Mouse (Mus musculus): ENCODE results near the gene Togaram2. TPM values are rescaled to one million over a fixed set of nuclear protein-coding genes. Genes with fewer than 3 reads are reported as not detected.
A peak's percentile ranks its signal among the peaks of the same experiment; 100 is the strongest.

The Togaram2 gene
- total and polyA plus RNA-seq, 2 experiments from 2014 or later: 1.2 to 4.5 TPM

DNA sequence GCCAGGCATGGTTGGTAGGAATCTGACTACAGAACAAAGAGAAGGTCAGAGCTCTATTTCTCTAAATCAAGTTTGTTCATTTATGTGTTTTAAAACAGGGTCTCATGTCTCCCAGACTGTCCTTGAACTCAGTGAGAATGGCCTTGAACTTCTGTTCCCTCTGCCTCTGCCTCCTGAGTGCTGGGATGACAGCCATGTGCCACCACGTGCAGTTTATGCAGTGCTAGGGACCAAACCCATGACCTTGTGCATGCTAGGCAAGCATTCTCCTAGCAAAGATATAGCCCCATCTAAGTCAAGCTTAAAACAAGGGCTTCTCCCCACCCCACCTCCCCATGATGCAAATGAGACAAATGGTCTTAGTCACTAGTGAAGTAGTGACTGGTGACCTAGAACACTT lies 32.1 kb downstream of the Togaram2 start:
- Histone ChIP-seq H3K27ac (ENCODE audit: low read depth, low read length) (no peak overlapping the region), H3K27me3 (ENCODE audit: insufficient read depth, low read length) (no peaks in the 10 kb centered on the region), H3K4me1 (ENCODE audit: insufficient read depth, low read length) (no peaks in the 10 kb centered on the region), H3K9ac (replicated peaks; ENCODE audit: low read length, poor library complexity, severe bottlenecking) (no peak overlapping the region), H3K4me2 (ENCODE audit: low read depth, low read length, poor library complexity, severe bottlenecking) (no peak overlapping the region), H3K36me3 (ENCODE audit: insufficient read depth, low read length) (no peaks in the 10 kb centered on the region), H3K9me3 (ENCODE audit: low read length) (0 out of 2 replicates have a peak, but pooled peaks cover under 1% of the 10 kb centered on the region), H3K4me3 (ENCODE audit: low read depth, low read length) (no peak overlapping the region)
- no peak for ATAC-seq (ENCODE audit: low FRiP score)
- no peak for TF ChIP-seq CTCF (IDR thresholded peaks at IDR 0.05)
- DNase-seq (ENCODE audit: low spot score): no peak
- WGBS: 81% methylated on average over 1 of the region's 1 CpGs

- Histone ChIP-seq H3K36me3 (ENCODE audit: insufficient read depth, low read length) (no peaks in the 10 kb centered on the region), H3K9me3 (ENCODE audit: low read length) (no peaks in the 10 kb centered on the region), H3K9ac (replicated peaks; ENCODE audit: low read length, poor library complexity, severe bottlenecking) (no peak overlapping the region), H3K4me2 (ENCODE audit: low read depth, low read length, poor library complexity, severe bottlenecking) (no peak overlapping the region), H3K4me3 (ENCODE audit: low read depth, low read length) (no peak overlapping the region), H3K4me1 (ENCODE audit: insufficient read depth, low read length) (no peaks in the 10 kb centered on the region), H3K27ac (ENCODE audit: low read depth, low read length) (no peak overlapping the region), H3K27me3 (ENCODE audit: insufficient read depth, low read length) (no peaks in the 10 kb centered on the region)
- WGBS: 86% methylated on average over 14 of the region's 14 CpGs
- ATAC-seq (ENCODE audit: low FRiP score): no peak
- DNase-seq (ENCODE audit: low spot score): no peak
- no peak for TF ChIP-seq CTCF (IDR thresholded peaks at IDR 0.05)
Measured at GRCm38 (mm10) chr17:71705550-71706480, 32.8 kb downstream of the Togaram2 start.

- no peaks in the 10 kb centered on the region for H3K4me1 ChIP-seq (ENCODE audit: insufficient read depth, low read length)
- no peaks in the 10 kb centered on the region for H3K9me3 ChIP-seq (ENCODE audit: low read length)
- H3K36me3 ChIP-seq (ENCODE audit: insufficient read depth, low read length): no peaks in the 10 kb centered on the region
- DNase-seq (ENCODE audit: low spot score): peak; percentile 27
- H3K9ac ChIP-seq (replicated peaks; ENCODE audit: low read length, poor library complexity, severe bottlenecking): no peak overlapping the region
- 36% methylated on average over 4 of the region's 4 CpGs for WGBS
- H3K27me3 ChIP-seq (ENCODE audit: insufficient read depth, low read length): no peaks in the 10 kb centered on the region
- no peak overlapping the region for H3K4me3 ChIP-seq (ENCODE audit: low read depth, low read length)
- TF ChIP-seq CTCF (IDR thresholded peaks at IDR 0.05): no peak
- no peak overlapping the region for H3K4me2 ChIP-seq (ENCODE audit: low read depth, low read length, poor library complexity, severe bottlenecking)
- peak; percentile 31; the same call in 1 of the 2 replicates for ATAC-seq (ENCODE audit: low FRiP score)
- no peak overlapping the region for H3K27ac ChIP-seq (ENCODE audit: low read depth, low read length)
Measured at GRCm38 (mm10) chr17:71707715-71708114, 34.7 kb downstream of the Togaram2 start.

GRCm38 (mm10) chr17:71712279-71712678 lies 39.2 kb downstream of the Togaram2 start:
- Histone ChIP-seq H3K27ac (ENCODE audit: low read depth, low read length) (no peak overlapping the region), H3K4me1 (ENCODE audit: insufficient read depth, low read length) (no peaks in the 10 kb centered on the region), H3K9ac (replicated peaks; ENCODE audit: low read length, poor library complexity, severe bottlenecking) (no peak overlapping the region), H3K4me3 (ENCODE audit: low read depth, low read length) (no peak overlapping the region), H3K36me3 (ENCODE audit: insufficient read depth, low read length) (no peaks in the 10 kb centered on the region), H3K27me3 (ENCODE audit: insufficient read depth, low read length) (no peaks in the 10 kb centered on the region), H3K9me3 (ENCODE audit: low read length) (no peaks in the 10 kb centered on the region), H3K4me2 (ENCODE audit: low read depth, low read length, poor library complexity, severe bottlenecking) (no peak overlapping the region)
- TF ChIP-seq CTCF (IDR thresholded peaks at IDR 0.05): no peak
- DNase-seq (ENCODE audit: low spot score) (no peak), ATAC-seq (ENCODE audit: low FRiP score) (no peak)
- 82% methylated on average over 6 of the region's 6 CpGs for WGBS

GRCm38 (mm10) chr17:71715034-71715433 lies 42.0 kb downstream of the Togaram2 start:
- no peak overlapping the region for H3K9ac ChIP-seq (replicated peaks; ENCODE audit: low read length, poor library complexity, severe bottlenecking)
- no peak overlapping the region for H3K4me3 ChIP-seq (ENCODE audit: low read depth, low read length)
- DNase-seq (ENCODE audit: low spot score) (no peak), ATAC-seq (ENCODE audit: low FRiP score) (no peak)
- H3K27me3 ChIP-seq (ENCODE audit: insufficient read depth, low read length): no peaks in the 10 kb centered on the region
- no peak for TF ChIP-seq CTCF (IDR thresholded peaks at IDR 0.05)
- no peaks in the 10 kb centered on the region for H3K9me3 ChIP-seq (ENCODE audit: low read length)
- H3K4me2 ChIP-seq (ENCODE audit: low read depth, low read length, poor library complexity, severe bottlenecking): no peak overlapping the region
- WGBS: 69% methylated on average over 3 of the region's 3 CpGs
- no peaks in the 10 kb centered on the region for H3K4me1 ChIP-seq (ENCODE audit: insufficient read depth, low read length)
- no peak overlapping the region for H3K27ac ChIP-seq (ENCODE audit: low read depth, low read length)
- H3K36me3 ChIP-seq (ENCODE audit: insufficient read depth, low read length): no peaks in the 10 kb centered on the region

GRCm38 (mm10) chr17:71717881-71718625 lies 45.0 kb downstream of the Togaram2 start:
- Histone ChIP-seq H3K4me1 (ENCODE audit: insufficient read depth, low read length) (no peaks in the 10 kb centered on the region), H3K9me3 (ENCODE audit: low read length) (no peaks in the 10 kb centered on the region), H3K27ac (ENCODE audit: low read depth, low read length) (no peak overlapping the region), H3K4me3 (ENCODE audit: low read depth, low read length) (no peak overlapping the region), H3K27me3 (ENCODE audit: insufficient read depth, low read length) (no peaks in the 10 kb centered on the region), H3K9ac (replicated peaks; ENCODE audit: low read length, poor library complexity, severe bottlenecking) (no peak overlapping the region), H3K36me3 (ENCODE audit: insufficient read depth, low read length) (no peaks in the 10 kb centered on the region), H3K4me2 (ENCODE audit: low read depth, low read length, poor library complexity, severe bottlenecking) (no peak overlapping the region)
- ATAC-seq (ENCODE audit: low FRiP score): no peak
- DNase-seq (ENCODE audit: low spot score): no peak
- no peak for TF ChIP-seq CTCF (IDR thresholded peaks at IDR 0.05)
- WGBS: 93% methylated on average over 8 of the region's 8 CpGs
